Mouse (Mus musculus): ENCODE measurements around the gene Hdac9. TPM values are rescaled to one million over a fixed set of nuclear protein-coding genes. Genes with fewer than 3 reads are reported as not detected.
"Not testable (repeated sequence)": the region's sequence is repeated elsewhere in the genome, so short reads cannot be mapped to it uniquely, and the experiment has no call there.

The Hdac9 gene
- polyA plus RNA-seq, 1 experiment from 2014 or later = 3.3 TPM

- Histone ChIP-seq H3K4me2 (ENCODE audit: low read length) (no peak overlapping the region), H3K27ac (no peak overlapping the region), H3K27me3 (ENCODE audit: insufficient read depth, low read length) (no peaks in the 10 kb centered on the region), H3K9ac (ENCODE audit: low read depth, low read length) (no peak overlapping the region), H3K36me3 (ENCODE audit: insufficient read depth, low read length) (no peaks in the 10 kb centered on the region), H3K4me3 (replicated peaks; ENCODE audit: low read depth, low read length) (no peak overlapping the region), H3K4me1 (replicated peaks; ENCODE audit: insufficient read depth, low read length) (no peaks in the 10 kb centered on the region), H3K9me3 (replicated peaks; ENCODE audit: low read length) (no peaks in the 10 kb centered on the region)
- no peak for TF ChIP-seq CTCF (IDR thresholded peaks at IDR 0.05; ENCODE audit: low read depth)
- ATAC-seq (replicated peaks; ENCODE audit: low FRiP score, low read depth) (no peak), DNase-seq (ENCODE audit: low spot score) (no peak)
- WGBS = 75% methylated on average over 6 of the region's 6 CpGs
These were observed 875.9 kb downstream of the Hdac9 start for GRCm38 (mm10) chr12:34040949-34041348.

GRCm38 (mm10) chr12:34040061-34040460 is 876.8 kb downstream of the Hdac9 start:
- H3K4me3 ChIP-seq (replicated peaks; ENCODE audit: low read depth, low read length) = no peak overlapping the region
- H3K4me1 ChIP-seq (replicated peaks; ENCODE audit: insufficient read depth, low read length) = no peaks in the 10 kb centered on the region
- 85% methylated on average over 7 of the region's 7 CpGs for WGBS
- no peak overlapping the region for H3K27ac ChIP-seq
- TF ChIP-seq CTCF (IDR thresholded peaks at IDR 0.05; ENCODE audit: low read depth) = no peak
- no peak overlapping the region for H3K4me2 ChIP-seq (ENCODE audit: low read length)
- no peaks in the 10 kb centered on the region for H3K9me3 ChIP-seq (replicated peaks; ENCODE audit: low read length)
- H3K36me3 ChIP-seq (ENCODE audit: insufficient read depth, low read length) = no peaks in the 10 kb centered on the region
- no peaks in the 10 kb centered on the region for H3K27me3 ChIP-seq (ENCODE audit: insufficient read depth, low read length)
- H3K9ac ChIP-seq (ENCODE audit: low read depth, low read length) = no peak overlapping the region
- no peak for ATAC-seq (replicated peaks; ENCODE audit: low FRiP score, low read depth)
- no peak for DNase-seq (ENCODE audit: low spot score)

GRCm38 (mm10) chr12:34009796-34010195 is 907.1 kb downstream of the Hdac9 start:
- H3K27me3 ChIP-seq (ENCODE audit: insufficient read depth, low read length); H3K9me3 ChIP-seq (replicated peaks; ENCODE audit: low read length); H3K4me2 ChIP-seq (ENCODE audit: low read length); H3K4me1 ChIP-seq (replicated peaks; ENCODE audit: insufficient read depth, low read length); H3K9ac ChIP-seq (ENCODE audit: low read depth, low read length); H3K36me3 ChIP-seq (ENCODE audit: insufficient read depth, low read length); ATAC-seq (replicated peaks; ENCODE audit: low FRiP score, low read depth); H3K4me3 ChIP-seq (replicated peaks; ENCODE audit: low read depth, low read length); DNase-seq (ENCODE audit: low spot score); H3K27ac ChIP-seq: not testable (repeated sequence)
- WGBS = 85% methylated on average over 1 of the region's 1 CpGs

Other genes with a start within 250 kb of the Hdac9 start
- not detected in 2 replicates for gene Prps1l1, start 67.7 kb upstream of the Hdac9 start, polyA plus RNA-seq (2015; fragmentation: Nextera tagmentation; extraction: Ambion mirVana)
- gene Snx13, start 130.1 kb upstream of the Hdac9 start, polyA plus RNA-seq (2015; fragmentation: Nextera tagmentation; extraction: Ambion mirVana) = 28.0 and 28.1 TPM in 2 replicates